Mouse (Mus musculus): ENCODE data around the gene Slc16a8.
"Not testable (repeated sequence)": the region's sequence is repeated elsewhere in the genome, so short reads cannot be mapped to it uniquely, and the experiment has no call there.

The Slc16a8 gene

DNA sequence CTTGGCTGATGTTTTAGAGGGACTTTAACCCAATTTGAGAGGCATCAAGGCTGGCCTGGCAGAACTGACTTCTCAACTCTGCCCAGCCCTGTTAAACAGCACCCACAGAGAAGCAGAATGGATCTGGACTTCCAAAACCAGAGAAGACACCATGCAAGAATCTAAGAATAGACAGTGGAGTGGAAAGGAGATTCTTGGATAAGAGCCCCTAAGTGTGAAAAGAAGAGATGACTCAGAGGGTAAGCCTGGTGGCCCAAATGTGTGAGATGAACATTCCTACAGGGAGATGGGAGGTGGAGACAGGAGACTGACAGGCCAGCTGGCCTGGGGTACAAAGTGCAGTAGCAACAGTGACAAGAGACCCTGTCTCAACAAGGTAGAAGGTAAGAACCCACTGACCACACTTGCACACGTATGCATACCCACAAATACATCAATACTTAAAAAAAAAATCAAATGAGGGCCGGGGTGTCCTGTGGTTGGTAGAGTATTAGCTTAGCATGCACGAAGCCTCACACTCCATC, 8.3 kb upstream of the Slc16a8 start:
- no peak for DNase-seq (ENCODE audit: low spot score in 2 of 2)

DNA sequence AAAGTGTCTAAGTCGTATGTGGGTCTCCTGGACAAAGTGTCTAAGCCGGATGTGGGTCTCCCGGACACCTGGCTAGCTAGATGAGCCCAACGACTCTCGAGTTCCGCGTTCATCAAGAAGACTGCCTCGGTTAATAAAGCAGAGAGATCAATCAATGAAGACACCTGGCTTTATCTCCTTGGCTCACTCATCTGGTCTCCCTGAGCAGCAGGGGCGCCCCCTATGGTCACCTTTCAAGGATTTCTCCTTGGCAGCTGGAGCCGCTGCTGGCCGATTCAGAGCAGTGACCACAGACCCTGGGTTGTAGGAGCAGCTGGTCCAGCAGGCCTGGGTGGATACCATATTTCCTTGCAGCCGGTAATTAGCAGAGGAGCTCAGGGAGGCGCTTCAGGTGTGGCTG, 7.8 kb upstream of the Slc16a8 start:
- no peak for DNase-seq (ENCODE audit: low spot score in 2 of 2)

- no peak for DNase-seq (ENCODE audit: low spot score in 2 of 2)
Observed at GRCm38 (mm10) chr15:79261757-79262156, 7.2 kb upstream of the Slc16a8 start.

- no peak for DNase-seq (ENCODE audit: low spot score in 2 of 2)
Observed at GRCm38 (mm10) chr15:79261095-79261725, 6.6 kb upstream of the Slc16a8 start.

- DNase-seq (ENCODE audit: low spot score in 2 of 2) = no peak
Observed at GRCm38 (mm10) chr15:79258521-79258920, 4.0 kb upstream of the Slc16a8 start.

- no peak for DNase-seq (ENCODE audit: low spot score in 2 of 2)
Observed at GRCm38 (mm10) chr15:79252580-79252979, 2.0 kb downstream of the Slc16a8 start.

GRCm38 (mm10) chr15:79251781-79252491, 2.6 kb downstream of the Slc16a8 start:
- no peak for DNase-seq (ENCODE audit: low spot score in 2 of 2)

GRCm38 (mm10) chr15:79251168-79251567, 3.4 kb downstream of the Slc16a8 start:
- no peak for DNase-seq (ENCODE audit: low spot score in 2 of 2)

DNA sequence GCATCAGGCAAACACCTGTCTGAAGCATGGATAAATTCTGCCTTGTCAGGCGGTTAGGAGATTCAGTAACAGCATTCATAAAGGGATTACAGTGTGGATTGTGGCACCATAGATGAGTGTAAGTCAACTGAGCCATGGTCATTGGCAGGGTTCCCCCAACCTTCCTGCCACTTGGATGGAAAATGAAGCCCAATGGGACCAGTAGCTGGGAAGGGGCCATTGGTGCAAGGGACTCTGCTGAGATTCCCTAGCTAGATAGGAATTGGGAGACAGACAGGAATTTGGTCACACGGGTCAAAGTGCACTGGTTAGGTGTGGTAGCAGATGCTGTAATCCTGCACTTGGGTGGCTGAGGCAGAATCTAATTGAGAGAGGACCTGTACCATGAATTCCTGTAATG, 4.3 kb downstream of the Slc16a8 start:
- DNase-seq (ENCODE audit: low spot score in 2 of 2) = no peak

- DNase-seq (ENCODE audit: low spot score in 2 of 2) = no peak
Observed at GRCm38 (mm10) chr15:79245321-79245720, 9.2 kb downstream of the Slc16a8 start.

DNA sequence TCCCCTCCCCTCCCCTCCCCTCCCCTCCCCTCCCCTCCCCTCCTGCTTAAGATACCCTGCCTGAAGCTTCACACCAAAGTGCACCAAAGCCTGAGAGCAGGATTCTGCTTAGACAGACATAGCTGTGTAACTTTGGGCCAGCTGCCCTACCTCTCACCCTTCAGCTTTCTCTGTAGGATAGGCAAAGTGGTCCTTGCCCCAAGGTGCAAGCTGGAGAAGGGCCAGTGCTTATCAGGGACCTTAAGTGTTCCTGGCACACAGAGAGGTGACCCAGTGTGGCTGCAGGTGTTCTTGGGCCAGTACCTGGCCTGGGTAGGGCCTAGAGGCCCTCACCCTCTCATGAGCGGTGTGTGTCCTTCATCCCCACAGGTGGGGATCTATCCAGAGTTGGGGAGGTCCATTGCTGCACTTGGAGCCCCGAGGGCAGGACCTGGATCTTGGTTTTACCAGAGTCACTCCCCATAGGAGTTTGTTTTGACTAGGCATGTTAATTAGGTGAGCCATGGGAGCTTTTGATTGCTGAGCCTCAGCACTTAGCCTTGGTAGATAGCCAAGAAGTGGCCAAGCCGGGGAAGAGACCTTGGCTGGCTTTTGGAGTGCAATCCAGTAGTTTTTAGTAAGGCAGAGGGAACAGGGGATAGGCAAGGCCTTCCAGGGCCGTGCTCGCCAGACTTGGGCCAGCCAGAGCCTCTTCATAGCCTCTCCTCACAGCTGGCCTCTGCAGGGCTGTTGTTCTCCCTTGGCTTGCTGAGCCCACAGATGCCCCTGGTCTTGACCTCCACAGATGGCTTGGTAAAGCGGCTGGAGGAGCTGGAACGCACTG, 10.3 kb downstream of the Slc16a8 start:
- DNase-seq (ENCODE audit: low spot score in 2 of 2) = no peak

GRCm38 (mm10) chr15:79243234-79244042, 11.1 kb downstream of the Slc16a8 start:
- DNase-seq (ENCODE audit: low spot score in 2 of 2) = peak; percentile 85 to 91

DNA sequence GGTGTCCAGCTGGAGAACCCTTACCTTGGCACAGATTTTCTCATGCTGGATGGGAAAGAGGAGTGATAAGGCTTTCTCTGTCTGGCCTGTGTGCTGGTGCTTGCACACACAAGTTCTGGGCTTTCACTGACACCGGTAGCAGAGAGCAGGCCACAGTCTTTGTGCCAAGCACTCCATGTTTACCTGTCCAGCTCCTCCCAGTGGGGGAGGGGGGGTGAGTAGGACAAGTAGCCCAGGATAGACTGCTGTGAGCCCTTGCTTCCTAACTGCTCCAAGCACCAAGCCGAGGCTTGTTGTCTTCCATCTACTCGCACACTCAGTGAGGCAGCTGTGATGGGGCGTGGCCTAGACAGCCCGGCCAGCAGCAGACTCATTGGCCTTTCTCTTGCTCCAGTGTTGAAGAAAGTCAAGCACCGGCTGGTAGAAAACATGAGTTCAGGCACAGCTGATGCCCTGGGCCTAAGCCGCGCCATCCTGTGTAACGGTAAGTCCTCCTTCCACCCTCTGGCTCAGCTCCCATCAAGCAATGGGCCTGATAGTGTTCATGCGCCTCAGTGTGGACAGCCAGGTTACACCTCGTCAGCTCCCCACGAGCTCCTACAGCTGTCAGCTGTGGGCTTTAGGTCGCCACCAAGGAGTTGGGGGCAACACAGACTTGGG, 11.9 kb downstream of the Slc16a8 start:
- no peak for DNase-seq (ENCODE audit: low spot score in 2 of 2)

DNA sequence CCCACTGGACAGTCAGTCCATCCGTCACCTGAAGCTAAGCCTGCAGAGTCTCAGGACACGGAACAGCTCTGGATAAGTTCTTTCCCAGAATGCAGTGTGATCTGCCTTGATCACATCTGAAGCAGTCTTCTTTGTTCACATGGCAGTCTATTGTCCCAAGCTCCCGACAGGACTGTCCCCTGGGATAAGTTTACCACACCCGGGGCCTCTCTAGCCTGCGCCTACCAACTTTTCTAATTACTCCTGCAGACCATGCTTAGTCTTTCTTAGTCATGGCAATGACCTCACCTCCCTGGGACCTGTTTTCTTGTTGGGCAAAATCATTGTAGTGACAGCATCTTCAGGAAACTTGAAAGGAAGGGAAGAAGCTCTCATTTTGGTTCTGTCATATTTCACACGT, 16.5 kb downstream of the Slc16a8 start:
- DNase-seq (ENCODE audit: low spot score in 2 of 2) = no peak

DNA sequence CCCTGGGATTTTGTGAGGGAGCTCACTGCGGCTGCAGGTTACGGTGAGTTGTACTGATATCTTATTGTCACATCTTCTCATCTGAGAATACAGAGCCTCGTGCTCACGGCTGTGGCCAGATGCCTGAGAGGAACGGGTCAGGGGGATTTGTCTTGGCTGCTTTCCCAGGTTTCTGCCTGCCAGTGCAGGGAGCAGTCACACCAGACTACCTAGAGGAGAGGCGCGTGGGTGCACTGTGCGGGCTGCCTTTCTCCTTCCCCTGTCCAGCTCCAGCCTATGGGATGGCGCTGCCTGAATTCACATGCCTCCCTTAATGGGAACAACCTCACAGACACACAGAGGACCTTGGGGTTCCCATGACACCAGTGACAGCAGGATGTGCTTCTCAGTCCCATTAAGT, 19.3 kb downstream of the Slc16a8 start:
- no peak for DNase-seq (ENCODE audit: low spot score in 2 of 2)

DNA sequence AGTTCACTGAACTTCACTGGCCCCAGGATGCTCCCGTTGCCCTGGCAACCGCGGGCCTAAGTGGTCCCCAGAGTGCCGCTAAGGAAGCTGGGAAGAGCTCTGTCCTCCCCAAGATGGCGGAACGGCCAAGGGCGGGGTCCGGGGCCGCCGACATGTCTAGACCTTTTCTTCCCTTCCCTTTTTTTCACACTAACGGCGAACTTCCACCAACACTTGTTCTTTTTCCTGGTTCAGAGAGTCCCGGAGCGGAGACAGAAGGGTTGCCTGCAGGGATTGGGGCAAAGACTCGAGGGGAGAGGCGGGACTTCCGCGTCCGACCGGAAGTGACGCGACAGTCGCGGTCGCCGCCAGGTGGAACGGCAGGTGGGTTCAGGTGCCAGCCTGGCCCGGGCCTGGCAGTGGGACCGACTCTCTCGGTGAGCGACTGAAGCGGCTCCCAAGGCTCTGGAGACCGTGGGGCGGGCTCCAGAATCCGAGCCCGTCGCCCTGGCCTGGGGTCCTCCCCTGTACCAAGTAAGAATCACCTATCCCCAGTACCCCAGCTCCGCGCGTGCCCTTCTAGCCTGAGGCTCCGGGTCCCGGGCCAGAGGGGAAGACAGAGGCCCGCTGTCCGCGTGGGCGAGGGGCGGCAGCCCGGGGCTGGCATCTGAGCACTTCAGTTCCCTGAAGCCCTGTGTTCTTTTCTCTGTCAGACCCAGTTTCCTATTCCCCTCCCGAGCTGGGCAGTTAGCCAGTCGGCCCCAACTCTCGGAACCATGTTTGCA, 25.3 kb downstream of the Slc16a8 start, which contains the start of the genes Pick1 and Gm49486:
TSS of gene Pick1 (plus strand) at position 116 of the 764 bp plus-strand sequence.
TSS of gene Gm49486 (plus strand) at position 334 of the 764 bp plus-strand sequence.
- peak; percentile 83 to 88 for DNase-seq (ENCODE audit: low spot score in 2 of 2)

GRCm38 (mm10) chr15:79225780-79226179, 28.8 kb downstream of the Slc16a8 start:
- not testable (repeated sequence) for DNase-seq (ENCODE audit: low spot score in 2 of 2)

DNA sequence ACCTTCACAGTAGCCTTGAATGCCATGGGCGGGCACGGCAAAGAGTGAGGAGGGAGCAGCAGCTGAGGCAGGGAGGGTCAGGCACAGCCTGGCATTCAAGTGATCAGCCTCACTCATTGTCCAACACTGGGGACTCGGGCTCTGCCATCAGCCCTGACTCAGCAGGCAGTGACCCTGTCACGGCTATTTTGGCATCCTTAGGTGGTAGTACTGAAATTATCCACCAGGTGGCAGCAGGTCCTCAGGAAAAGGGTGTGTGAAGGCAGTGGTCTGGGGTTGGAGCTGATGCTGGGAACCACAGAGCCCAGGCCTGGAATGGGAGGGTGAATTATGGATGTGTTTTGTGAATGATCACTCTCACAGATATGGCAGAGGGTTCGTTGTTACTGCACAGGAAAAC, 29.9 kb downstream of the Slc16a8 start:
- peak; percentile 78 to 82 for DNase-seq (ENCODE audit: low spot score in 2 of 2)

- DNase-seq (ENCODE audit: low spot score in 2 of 2) = no peak
Observed at GRCm38 (mm10) chr15:79223641-79224040, 30.9 kb downstream of the Slc16a8 start.

DNA sequence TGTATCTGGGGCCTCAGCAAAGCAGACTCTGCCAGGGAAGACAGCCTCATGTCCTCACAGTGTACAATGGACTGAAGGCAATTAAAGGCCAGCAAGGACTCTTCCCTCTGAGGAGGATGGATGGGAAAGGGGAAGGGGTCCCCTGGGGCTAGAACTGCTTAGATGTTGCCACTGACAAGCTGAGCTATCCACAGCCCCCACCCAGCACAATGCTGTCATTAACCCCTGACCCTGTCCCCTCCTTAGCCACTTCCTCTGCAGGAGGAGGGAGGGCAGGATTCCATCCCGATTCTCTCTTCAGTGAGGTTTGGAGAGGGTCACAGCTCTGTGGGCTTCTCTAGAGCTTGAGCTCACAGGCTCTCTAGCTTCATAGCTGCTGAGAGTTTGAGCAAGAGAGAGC, 35.0 kb downstream of the Slc16a8 start:
- DNase-seq (ENCODE audit: low spot score in 2 of 2) = no peak
